Mouse (Mus musculus) liver, embryonic 15.5 days (tissue): ENCODE measurements around the gene Cd276. TPM values are rescaled to one million over a fixed set of nuclear protein-coding genes. Genes with fewer than 3 reads are reported as not detected.

Source experiments
- polyA plus RNA-seq: library from polyadenylated mRNA; unstranded; fragments of >200 nt; fragmentation: Nextera tagmentation; extraction: Ambion mirVana; gene quantifications from 2 replicates; pipeline ENCODE4 v1.2.1, GENCODE M21; 2015

The Cd276 gene
- polyA plus RNA-seq, 1 experiment from 2014 or later, result 1.4 TPM

Other genes with a start within 250 kb of the Cd276 start
- 2.7 TPM in 2 replicates for gene Loxl1, start 242.3 kb downstream of the Cd276 start, polyA plus RNA-seq
- gene Tbc1d21, start 185.0 kb downstream of the Cd276 start, polyA plus RNA-seq, result not detected in 2 replicates
- 0.09 TPM in 1 of 2 replicates, not detected in the other for gene Insyn1, start 66.8 kb downstream of the Cd276 start, polyA plus RNA-seq
- gene Nptn, start 26.8 kb upstream of the Cd276 start, polyA plus RNA-seq, result 87.9 and 88.6 TPM in 2 replicates
- gene Rec114, start 188.5 kb upstream of the Cd276 start, polyA plus RNA-seq, result 21.5 and 23.2 TPM in 2 replicates